Mouse (Mus musculus): ENCODE data around the gene Rnf220. TPM values are rescaled to one million over a fixed set of nuclear protein-coding genes. Genes with fewer than 3 reads are reported as not detected.

Rnf220 gene
- polyA plus RNA-seq (2014; fragmentation: Nextera tagmentation; extraction: Ambion mirVana): 56.3 and 62.4 TPM in 2 replicates

DNA sequence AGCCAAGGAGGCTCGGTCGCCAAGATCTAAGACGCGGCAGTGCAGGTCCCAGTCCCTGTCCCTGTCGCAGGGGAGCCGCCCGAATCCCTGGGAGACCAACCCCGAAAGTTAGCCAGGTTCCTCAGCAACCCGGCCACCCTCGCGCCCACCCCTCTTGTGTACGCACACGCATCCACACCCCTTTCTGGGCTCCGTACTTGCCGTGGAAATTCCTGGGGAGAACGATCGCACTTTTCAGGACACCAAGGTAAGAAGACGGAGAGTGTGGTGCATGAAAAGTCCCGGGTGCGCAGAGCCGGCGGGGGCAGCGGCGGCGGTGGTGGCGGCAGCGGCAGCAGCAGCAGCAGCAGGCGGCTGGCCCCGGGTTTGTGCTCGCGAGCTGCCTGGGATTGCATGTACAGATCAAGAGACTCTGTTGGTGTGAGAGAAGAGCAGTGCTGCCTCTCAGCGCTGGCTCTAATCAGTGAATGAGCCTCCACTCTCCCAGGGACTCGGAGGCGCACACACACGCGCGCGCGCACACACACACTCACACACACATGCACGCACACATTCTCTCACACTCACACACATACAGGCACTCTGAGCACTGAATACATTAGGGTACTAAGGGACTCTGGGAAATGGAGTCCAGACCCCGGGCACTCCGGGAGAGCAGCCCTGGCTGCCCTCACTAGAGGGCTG is at the start of gene Rnf220:
TSS of gene Rnf220 (minus strand) at position 571 of the 684 bp plus-strand sequence.
- ATAC-seq (ENCODE audit: low read depth) (peak; percentile 90), DNase-seq (ENCODE audit: low spot score) (peak; percentile 87)
- no peak within 1 kb of the TSS for H3K27ac ChIP-seq (replicated peaks; ENCODE audit: low read depth, low read length)
- H3K4me1 ChIP-seq (ENCODE audit: control insufficient read depth, insufficient read depth, low read length): peaks cover 19% of the 10 kb centered on the region; the same call in 1 of the 2 replicates
- peak within 1 kb of the TSS; percentile 50 for H3K9ac ChIP-seq (ENCODE audit: low read depth, low read length)
- peak within 1 kb of the TSS; percentile 90 for H3K4me2 ChIP-seq (ENCODE audit: low read depth, low read length)
- WGBS: under 1% methylated on average over 42 of the region's 42 CpGs
- H3K4me3 ChIP-seq (ENCODE audit: low read depth, low read length): peak within 1 kb of the TSS; percentile 47
- H3K36me3 ChIP-seq (ENCODE audit: control insufficient read depth, insufficient read depth, low read length): no peaks in the 10 kb centered on the region
- peaks cover 55% of the 10 kb centered on the region for H3K27me3 ChIP-seq (replicated peaks; ENCODE audit: control insufficient read depth, insufficient read depth, low read length)
- H3K9me3 ChIP-seq (ENCODE audit: control insufficient read depth, low read length): peaks cover under 1% of the 10 kb centered on the region; the same call in 1 of the 2 replicates

- no peak for DNase-seq (ENCODE audit: low spot score)
- no peak overlapping the region for H3K9ac ChIP-seq (ENCODE audit: low read depth, low read length)
- 88% methylated on average over 6 of the region's 6 CpGs for WGBS
- H3K27ac ChIP-seq (replicated peaks; ENCODE audit: low read depth, low read length): no peak overlapping the region
- peaks cover 10% of the 10 kb centered on the region for H3K4me1 ChIP-seq (ENCODE audit: control insufficient read depth, insufficient read depth, low read length)
- H3K4me2 ChIP-seq (ENCODE audit: low read depth, low read length): no peak overlapping the region
- H3K4me3 ChIP-seq (ENCODE audit: low read depth, low read length): no peak overlapping the region
- no peaks in the 10 kb centered on the region for H3K36me3 ChIP-seq (ENCODE audit: control insufficient read depth, insufficient read depth, low read length)
- H3K27me3 ChIP-seq (replicated peaks; ENCODE audit: control insufficient read depth, insufficient read depth, low read length): no peaks in the 10 kb centered on the region
- ATAC-seq (ENCODE audit: low read depth): no peak
- no peaks in the 10 kb centered on the region for H3K9me3 ChIP-seq (ENCODE audit: control insufficient read depth, low read length)
Observed at GRCm38 (mm10) chr4:117546616-117547015, 49.8 kb upstream of the Rnf220 start.

GRCm38 (mm10) chr4:117545448-117545847 is 48.6 kb upstream of the Rnf220 start:
- no peak overlapping the region for H3K9ac ChIP-seq (ENCODE audit: low read depth, low read length)
- ATAC-seq (ENCODE audit: low read depth): no peak
- H3K9me3 ChIP-seq (ENCODE audit: control insufficient read depth, low read length): no peaks in the 10 kb centered on the region
- no peak overlapping the region for H3K4me2 ChIP-seq (ENCODE audit: low read depth, low read length)
- no peak overlapping the region for H3K4me3 ChIP-seq (ENCODE audit: low read depth, low read length)
- 83% methylated on average over 3 of the region's 3 CpGs for WGBS
- no peak for DNase-seq (ENCODE audit: low spot score)
- H3K27me3 ChIP-seq (replicated peaks; ENCODE audit: control insufficient read depth, insufficient read depth, low read length): no peaks in the 10 kb centered on the region
- no peaks in the 10 kb centered on the region for H3K36me3 ChIP-seq (ENCODE audit: control insufficient read depth, insufficient read depth, low read length)
- no peak overlapping the region for H3K27ac ChIP-seq (replicated peaks; ENCODE audit: low read depth, low read length)
- H3K4me1 ChIP-seq (ENCODE audit: control insufficient read depth, insufficient read depth, low read length): 0 out of 2 replicates have a peak, but pooled peaks cover 3% of the 10 kb centered on the region

GRCm38 (mm10) chr4:117540571-117540970 is 43.7 kb upstream of the Rnf220 start:
- Histone ChIP-seq H3K9me3 (ENCODE audit: control insufficient read depth, low read length) (no peaks in the 10 kb centered on the region), H3K36me3 (ENCODE audit: control insufficient read depth, insufficient read depth, low read length) (no peaks in the 10 kb centered on the region), H3K4me1 (ENCODE audit: control insufficient read depth, insufficient read depth, low read length) (no peaks in the 10 kb centered on the region), H3K4me3 (ENCODE audit: low read depth, low read length) (no peak overlapping the region), H3K27ac (replicated peaks; ENCODE audit: low read depth, low read length) (no peak overlapping the region), H3K4me2 (ENCODE audit: low read depth, low read length) (no peak overlapping the region), H3K9ac (ENCODE audit: low read depth, low read length) (no peak overlapping the region), H3K27me3 (replicated peaks; ENCODE audit: control insufficient read depth, insufficient read depth, low read length) (no peaks in the 10 kb centered on the region)
- DNase-seq (ENCODE audit: low spot score): no peak
- 70% methylated on average over 5 of the region's 5 CpGs for WGBS
- ATAC-seq (ENCODE audit: low read depth): no peak

GRCm38 (mm10) chr4:117539329-117539980 is 42.6 kb upstream of the Rnf220 start:
- H3K36me3 ChIP-seq (ENCODE audit: control insufficient read depth, insufficient read depth, low read length): no peaks in the 10 kb centered on the region
- 59% methylated on average over 8 of the region's 8 CpGs for WGBS
- no peak overlapping the region for H3K9ac ChIP-seq (ENCODE audit: low read depth, low read length)
- H3K27ac ChIP-seq (replicated peaks; ENCODE audit: low read depth, low read length): no peak overlapping the region
- H3K27me3 ChIP-seq (replicated peaks; ENCODE audit: control insufficient read depth, insufficient read depth, low read length): no peaks in the 10 kb centered on the region
- no peak overlapping the region for H3K4me3 ChIP-seq (ENCODE audit: low read depth, low read length)
- no peaks in the 10 kb centered on the region for H3K4me1 ChIP-seq (ENCODE audit: control insufficient read depth, insufficient read depth, low read length)
- ATAC-seq (ENCODE audit: low read depth) (no peak), DNase-seq (ENCODE audit: low spot score) (no peak)
- H3K4me2 ChIP-seq (ENCODE audit: low read depth, low read length): no peak overlapping the region
- H3K9me3 ChIP-seq (ENCODE audit: control insufficient read depth, low read length): no peaks in the 10 kb centered on the region

GRCm38 (mm10) chr4:117537002-117537401 is 40.1 kb upstream of the Rnf220 start:
- no peak overlapping the region for H3K9ac ChIP-seq (ENCODE audit: low read depth, low read length)
- no peaks in the 10 kb centered on the region for H3K4me1 ChIP-seq (ENCODE audit: control insufficient read depth, insufficient read depth, low read length)
- WGBS: 85% methylated on average over 7 of the region's 7 CpGs

GRCm38 (mm10) chr4:117535496-117536200 is 38.8 kb upstream of the Rnf220 start:
- H3K36me3 ChIP-seq (ENCODE audit: control insufficient read depth, insufficient read depth, low read length): no peaks in the 10 kb centered on the region
- H3K9me3 ChIP-seq (ENCODE audit: control insufficient read depth, low read length): no peaks in the 10 kb centered on the region
- WGBS: 52% methylated on average over 9 of the region's 9 CpGs
- H3K27me3 ChIP-seq (replicated peaks; ENCODE audit: control insufficient read depth, insufficient read depth, low read length): no peaks in the 10 kb centered on the region
- DNase-seq (ENCODE audit: low spot score): no peak
- no peak overlapping the region for H3K27ac ChIP-seq (replicated peaks; ENCODE audit: low read depth, low read length)
- ATAC-seq (ENCODE audit: low read depth): no peak
- no peak overlapping the region for H3K9ac ChIP-seq (ENCODE audit: low read depth, low read length)
- no peak overlapping the region for H3K4me3 ChIP-seq (ENCODE audit: low read depth, low read length)
- H3K4me1 ChIP-seq (ENCODE audit: control insufficient read depth, insufficient read depth, low read length): no peaks in the 10 kb centered on the region
- no peak overlapping the region for H3K4me2 ChIP-seq (ENCODE audit: low read depth, low read length)

More at GRCm38 (mm10) chr4:117537002-117537401, 40.1 kb upstream of the Rnf220 start:
- H3K27me3 ChIP-seq (replicated peaks; ENCODE audit: control insufficient read depth, insufficient read depth, low read length): no peaks in the 10 kb centered on the region
- no peaks in the 10 kb centered on the region for H3K36me3 ChIP-seq (ENCODE audit: control insufficient read depth, insufficient read depth, low read length)
- DNase-seq (ENCODE audit: low spot score) (no peak), ATAC-seq (ENCODE audit: low read depth) (no peak)
- no peaks in the 10 kb centered on the region for H3K9me3 ChIP-seq (ENCODE audit: control insufficient read depth, low read length)
- no peak overlapping the region for H3K4me2 ChIP-seq (ENCODE audit: low read depth, low read length)
- H3K27ac ChIP-seq (replicated peaks; ENCODE audit: low read depth, low read length): no peak overlapping the region
- no peak overlapping the region for H3K4me3 ChIP-seq (ENCODE audit: low read depth, low read length)

DNA sequence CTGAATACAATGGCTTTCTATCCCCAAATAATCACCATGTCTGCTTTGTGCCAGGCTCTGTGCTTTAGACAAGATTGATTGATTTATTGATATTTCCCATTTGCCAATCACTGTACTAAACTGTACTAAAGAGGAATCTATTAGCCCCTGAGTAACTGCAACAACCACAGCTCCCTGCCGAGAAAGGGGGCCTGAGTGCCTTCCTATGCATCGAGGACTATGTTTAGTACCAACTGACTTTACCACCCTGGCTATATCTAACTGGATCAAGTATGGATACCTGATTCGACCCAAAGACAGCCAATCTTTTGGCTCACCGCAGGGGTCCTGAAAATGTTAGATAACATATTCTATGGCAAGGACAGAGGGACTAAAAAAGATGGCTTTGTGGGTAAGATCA is 33.0 kb upstream of the Rnf220 start:
- H3K27me3 ChIP-seq (replicated peaks; ENCODE audit: control insufficient read depth, insufficient read depth, low read length): no peaks in the 10 kb centered on the region
- WGBS: 75% methylated on average over 4 of the region's 4 CpGs
- no peak for ATAC-seq (ENCODE audit: low read depth)

More for the DNA sequence above, 33.0 kb upstream of the Rnf220 start:
- H3K36me3 ChIP-seq (ENCODE audit: control insufficient read depth, insufficient read depth, low read length): no peaks in the 10 kb centered on the region
- H3K4me2 ChIP-seq (ENCODE audit: low read depth, low read length): no peak overlapping the region
- no peak for DNase-seq (ENCODE audit: low spot score)
- no peaks in the 10 kb centered on the region for H3K4me1 ChIP-seq (ENCODE audit: control insufficient read depth, insufficient read depth, low read length)
- H3K4me3 ChIP-seq (ENCODE audit: low read depth, low read length): no peak overlapping the region
- no peak overlapping the region for H3K9ac ChIP-seq (ENCODE audit: low read depth, low read length)
- H3K27ac ChIP-seq (replicated peaks; ENCODE audit: low read depth, low read length): no peak overlapping the region
- no peaks in the 10 kb centered on the region for H3K9me3 ChIP-seq (ENCODE audit: control insufficient read depth, low read length)

Measured in embryonic facial prominence, embryonic 14.5 days (tissue).